Mouse (Mus musculus) CH12.LX (cell line): ENCODE measurements around the gene Fhit. TPM values are rescaled to one million over a fixed set of nuclear protein-coding genes. Genes with fewer than 3 reads are reported as not detected.

Source experiments
- DNase-seq: peaks from one replicate; pipeline ENCODE4 v3.0.0-alpha.2; 2013; ENCODE audit errors: extremely low read depth
- H3K27ac ChIP-seq: 2 replicates; pipeline ENCODE4 v1.5.1; 2012; ENCODE audit warnings: low read depth, mild to moderate bottlenecking, control low read depth, moderate library complexity; ENCODE audit not compliant: insufficient read depth
- H3K27me3 ChIP-seq: replicated peaks from 2 replicates; pipeline ENCODE3; 2012; ENCODE audit warnings: inconsistent platforms
- H3K36me3 ChIP-seq, 2 experiments: replicated peaks in 1 of 2; 2 replicates each; pipeline versions ENCODE3 to v1.6.1; 2012; ENCODE audit warnings: inconsistent platforms in 1 of 2, low read length in 1 of 2, mild to moderate bottlenecking in 1 of 2, mixed read lengths in 1 of 2, moderate library complexity in 1 of 2; ENCODE audit not compliant: control insufficient read depth in 1 of 2, insufficient read depth in 1 of 2
- H3K4me1 ChIP-seq, 2 experiments: 2 replicates each; pipeline ENCODE4 v1.6.1; 2012; ENCODE audit warnings: inconsistent platforms in 1 of 2, moderate library complexity in 1 of 2; ENCODE audit not compliant: insufficient read depth in 2 of 2, control insufficient read depth in 1 of 2
- H3K4me2 ChIP-seq: 2 replicates; pipeline ENCODE4 v1.6.1; 2012; ENCODE audit warnings: low read depth, mild to moderate bottlenecking, control low read depth; ENCODE audit not compliant: poor library complexity, insufficient read depth, severe bottlenecking
- H3K4me3 ChIP-seq, 3 experiments: fragments of 150-350 bp in 1 of 3; sonication (generic) in 1 of 3; replicated peaks in 1 of 3; 2 replicates each; pipeline versions ENCODE3 to v1.5.1; 2011 to 2012; ENCODE audit warnings: low read depth in 2 of 3, low read length in 2 of 3, mild to moderate bottlenecking in 2 of 3, moderate library complexity in 2 of 3, control low read depth in 1 of 3, improper control_type of control experiment in 1 of 3, inconsistent platforms in 1 of 3, mixed read lengths in 1 of 3; ENCODE audit not compliant: poor library complexity in 1 of 3
- H3K79me2 ChIP-seq: replicated peaks from 2 replicates; pipeline ENCODE4 v1.6.1; 2012; ENCODE audit warnings: mild to moderate bottlenecking, moderate library complexity; ENCODE audit not compliant: control insufficient read depth, poor library complexity, insufficient read depth, severe bottlenecking; ENCODE audit errors: extremely low read depth
- H3K9ac ChIP-seq: 2 replicates; pipeline ENCODE4 v1.6.1; 2012; ENCODE audit warnings: low read depth, mild to moderate bottlenecking, control low read depth, moderate library complexity; ENCODE audit not compliant: insufficient read depth
- H3K9me3 ChIP-seq: replicated peaks from 2 replicates; pipeline ENCODE3; 2012; ENCODE audit warnings: low read length, inconsistent platforms, mixed read lengths
- CHD1 ChIP-seq: IDR thresholded peaks from 2 replicates; pipeline ENCODE4 v1.6.1; 2012; ENCODE audit warnings: low read depth, low read length, improper control_type of control experiment, inconsistent platforms
- CHD2 ChIP-seq: IDR thresholded peaks from 2 replicates; pipeline ENCODE4 v1.6.1; 2011; ENCODE audit warnings: low read length, improper control_type of control experiment
- CTCF ChIP-seq, 2 experiments: IDR thresholded peaks in 1 of 2; conservative IDR thresholded peaks in 1 of 2; 2 replicates each; pipeline ENCODE4 v1.5.1; 2011 to 2012; ENCODE audit warnings: low read depth in 2 of 2, low read length in 2 of 2, improper control_type of control experiment in 1 of 2, inconsistent platforms in 1 of 2, mild to moderate bottlenecking in 1 of 2, moderate library complexity in 1 of 2
- E2F4 ChIP-seq: IDR thresholded peaks from 2 replicates; pipeline ENCODE4 v1.6.1; 2011; ENCODE audit warnings: low read depth, low read length, improper control_type of control experiment; ENCODE audit not compliant: insufficient replicate concordance
- ELF1 ChIP-seq: IDR thresholded peaks from 2 replicates; pipeline ENCODE4 v1.6.1; 2014; ENCODE audit warnings: low read depth, mild to moderate bottlenecking, inconsistent platforms, low read length, improper control_type of control experiment
- EP300 ChIP-seq: IDR thresholded peaks from 2 replicates; pipeline ENCODE4 v1.6.1; 2011; ENCODE audit warnings: low read length, improper control_type of control experiment
- ETS1 ChIP-seq: conservative IDR thresholded peaks from 2 replicates; pipeline ENCODE4 v1.6.1; 2012; ENCODE audit warnings: low read depth, mild to moderate bottlenecking, inconsistent platforms, low read length, improper control_type of control experiment, moderate library complexity
- GABPA ChIP-seq: IDR thresholded peaks from 2 replicates; pipeline ENCODE4 v1.6.1; 2012; ENCODE audit warnings: low read depth, low read length, improper control_type of control experiment, inconsistent platforms; ENCODE audit not compliant: insufficient replicate concordance
- HCFC1 ChIP-seq: IDR thresholded peaks from 2 replicates; pipeline ENCODE4 v1.6.1; 2012; ENCODE audit warnings: low read depth, mild to moderate bottlenecking, inconsistent platforms, low read length, improper control_type of control experiment
- IRF4 ChIP-seq: IDR thresholded peaks from 2 replicates; pipeline ENCODE4 v1.6.1; 2014; ENCODE audit warnings: low read depth, mild to moderate bottlenecking, inconsistent platforms, low read length, improper control_type of control experiment
- JUN ChIP-seq: IDR thresholded peaks from 2 replicates; pipeline ENCODE4 v1.6.1; 2011; ENCODE audit warnings: low read depth, mild to moderate bottlenecking, low read length, improper control_type of control experiment, moderate library complexity; ENCODE audit not compliant: insufficient read depth
- JUND ChIP-seq: conservative IDR thresholded peaks from 2 replicates; pipeline ENCODE4 v1.6.1; 2011; ENCODE audit warnings: low read depth, low read length, improper control_type of control experiment
- MAZ ChIP-seq: IDR thresholded peaks from 2 replicates; pipeline ENCODE4 v1.6.1; 2012; ENCODE audit warnings: low read depth, mild to moderate bottlenecking, inconsistent platforms, low read length, improper control_type of control experiment, moderate library complexity
- MEF2A ChIP-seq: IDR thresholded peaks from 2 replicates; pipeline ENCODE4 v1.6.1; 2014; ENCODE audit warnings: low read depth, mild to moderate bottlenecking, inconsistent platforms, low read length, improper control_type of control experiment, borderline replicate concordance
- MYC ChIP-seq: IDR thresholded peaks from 2 replicates; pipeline ENCODE4 v1.6.1; 2011; ENCODE audit warnings: low read depth, mild to moderate bottlenecking, improper control_type of control experiment, low read length
- NRF1 ChIP-seq: IDR thresholded peaks from 2 replicates; pipeline ENCODE4 v1.6.1; 2014; ENCODE audit warnings: low read depth, mild to moderate bottlenecking, inconsistent platforms, low read length, improper control_type of control experiment, moderate library complexity
- PAX5 ChIP-seq: IDR thresholded peaks from 2 replicates; pipeline ENCODE4 v1.6.1; 2012; ENCODE audit warnings: low read length, inconsistent platforms, mixed read lengths
- POLR2AphosphoS2 ChIP-seq: IDR thresholded peaks from 2 replicates; pipeline ENCODE4 v1.6.1; 2011; ENCODE audit warnings: low read depth, low read length, improper control_type of control experiment
- RCOR1 ChIP-seq: conservative IDR thresholded peaks from 2 replicates; pipeline ENCODE4 v1.6.1; 2012; ENCODE audit warnings: low read depth, mild to moderate bottlenecking, inconsistent platforms, low read length, improper control_type of control experiment
- SIN3A ChIP-seq: IDR thresholded peaks from 2 replicates; pipeline ENCODE4 v1.6.1; 2012; ENCODE audit warnings: low read length, improper control_type of control experiment, inconsistent platforms
- TBP ChIP-seq: conservative IDR thresholded peaks from 2 replicates; pipeline ENCODE4 v1.6.1; 2011; ENCODE audit warnings: low read depth, low read length, improper control_type of control experiment
- TCF12 ChIP-seq: IDR thresholded peaks from 2 replicates; pipeline ENCODE4 v1.6.1; 2014; ENCODE audit warnings: low read depth, mild to moderate bottlenecking, inconsistent platforms, low read length, improper control_type of control experiment
- USF1 ChIP-seq: IDR thresholded peaks from 2 replicates; pipeline ENCODE4 v1.6.1; 2014; ENCODE audit warnings: low read depth, mild to moderate bottlenecking, inconsistent platforms, low read length, improper control_type of control experiment
- ZKSCAN1 ChIP-seq: IDR thresholded peaks from 2 replicates; pipeline ENCODE4 v1.6.1; 2012; ENCODE audit warnings: low read depth, inconsistent platforms, low read length, improper control_type of control experiment, borderline replicate concordance
- ZMIZ1 ChIP-seq: IDR thresholded peaks from 2 replicates; pipeline ENCODE4 v1.6.1; 2012; ENCODE audit warnings: low read depth, mild to moderate bottlenecking, inconsistent platforms, low read length, improper control_type of control experiment
- ZNF384 ChIP-seq: IDR thresholded peaks from 2 replicates; pipeline ENCODE4 v1.6.1; 2012; ENCODE audit warnings: low read depth, low read length, improper control_type of control experiment, inconsistent platforms
- dilution Hi-C: fragments of 300-500 bp; cut with MboI; formaldehyde crosslinking; loops from 2 replicates; pipeline ENCODE4 v1.14.3; 2020; ENCODE audit warnings: low sequenced_read_pairs; ENCODE audit not compliant: extremely low pct_unique_long_range_greater_than_20kb, extremely low pct_ligation_motif_present
- in situ Hi-C: fragments of 300-500 bp; cut with MboI; formaldehyde crosslinking; loops from 3 replicates; pipeline ENCODE4 v1.14.3; 2019; ENCODE audit warnings: low sequenced_read_pairs, low pct_ligation_motif_present, low pct_unique_long_range_greater_than_20kb, mixed read lengths
- polyA plus RNA-seq: library from polyadenylated mRNA; unstranded; fragments of >175 nt; gene quantifications from 2 replicates; pipeline ENCODE4 v1.2.1, GENCODE M21; 2012; ENCODE audit warnings: low read depth; ENCODE audit not compliant: insufficient read length
- total RNA-seq, 2 experiments: library from RNA; depleted of rRNA; stranded (reverse); fragments of 300-350 nt in 1 of 2; fragments of >200 nt in 1 of 2; gene quantifications; 2 replicates each; pipeline ENCODE4 v1.2.3; 2012 to 2014

Fhit gene
- total and polyA plus RNA-seq, 3 experiments, result 0.64 to 1.9 (median 0.64) TPM

- no peaks in the 10 kb centered on the region for H3K36me3 ChIP-seq
- in situ Hi-C loops (no loop called here), dilution Hi-C loops (no loop called here)
- no peak for TF ChIP-seq ELF1
- no peak for TF ChIP-seq ZNF384
- TF ChIP-seq TCF12, result no peak
- TF ChIP-seq RCOR1, result no peak
- no peak for TF ChIP-seq SIN3A
- no peak for TF ChIP-seq EP300
- H3K4me1 ChIP-seq, result peaks cover 0 to 4% of the 10 kb centered on the region in 2 experiments; a peak in 2 of 4 replicates
- no peak overlapping the region for H3K9ac ChIP-seq
- no peak for DNase-seq
- no peak overlapping the region for H3K4me3 ChIP-seq
- no peaks in the 10 kb centered on the region for H3K79me2 ChIP-seq
- no peak overlapping the region for H3K27ac ChIP-seq
- no peaks in the 10 kb centered on the region for H3K27me3 ChIP-seq
- no peak overlapping the region for H3K4me2 ChIP-seq
- H3K9me3 ChIP-seq, result no peaks in the 10 kb centered on the region
These were observed 956.5 kb downstream of the Fhit start for GRCm38 (mm10) chr14:10205290-10205689.

- DNase-seq, result no peak
- Histone ChIP-seq H3K9ac (no peak overlapping the region), H3K4me1 (no peaks in the 10 kb centered on the region), H3K36me3 (no peaks in the 10 kb centered on the region), H3K79me2 (no peaks in the 10 kb centered on the region), H3K9me3 (no peaks in the 10 kb centered on the region), H3K4me3 (no peak overlapping the region), H3K27me3 (no peaks in the 10 kb centered on the region), H3K4me2 (no peak overlapping the region), H3K27ac (no peak overlapping the region)
- no peak for TF ChIP-seq RCOR1
- TF ChIP-seq CHD1, result no peak
- TF ChIP-seq ETS1, result no peak
- TF ChIP-seq MYC, result no peak
- no peak for TF ChIP-seq ZNF384
- no peak for TF ChIP-seq NRF1
- no peak for TF ChIP-seq POLR2AphosphoS2
- no peak for TF ChIP-seq MAZ
- TF ChIP-seq USF1, result no peak
- dilution Hi-C loops, result no loop called here
- in situ Hi-C loops, result no loop called here
These were observed 967.7 kb downstream of the Fhit start for GRCm38 (mm10) chr14:10194130-10194529.

GRCm38 (mm10) chr14:10171761-10172160, 990.1 kb downstream of the Fhit start:
- Histone ChIP-seq H3K9me3 (peaks cover 2% of the 10 kb centered on the region), H3K27me3 (no peaks in the 10 kb centered on the region), H3K79me2 (no peaks in the 10 kb centered on the region), H3K4me3 (no peak overlapping the region), H3K4me2 (no peak overlapping the region), H3K36me3 (no peaks in the 10 kb centered on the region), H3K27ac (no peak overlapping the region), H3K9ac (no peak overlapping the region), H3K4me1 (no peaks in the 10 kb centered on the region)
- in situ Hi-C loops, result no loop called here
- dilution Hi-C loops, result no loop called here
- no peak for DNase-seq
- TF ChIP-seq USF1, result no peak
- TF ChIP-seq CTCF (conservative IDR thresholded peaks at IDR 0.05 in 1 of 2, IDR thresholded peaks at IDR 0.05 in 1 of 2; ENCODE audit: low read depth in 2 of 2, low read length in 2 of 2), result no peak
- no peak for TF ChIP-seq JUN
- TF ChIP-seq MYC, result no peak
- no peak for TF ChIP-seq GABPA
- TF ChIP-seq MAZ, result no peak
- no peak for TF ChIP-seq TBP
- TF ChIP-seq RCOR1, result no peak
- no peak for TF ChIP-seq ZMIZ1
- no peak for TF ChIP-seq JUND
- no peak for TF ChIP-seq ZKSCAN1
- no peak for TF ChIP-seq IRF4
- TF ChIP-seq CHD2, result no peak
- no peak for TF ChIP-seq HCFC1
- TF ChIP-seq MEF2A, result no peak
- TF ChIP-seq E2F4, result no peak
- TF ChIP-seq PAX5, result no peak
- no peak for TF ChIP-seq NRF1
